Mouse (Mus musculus) neutrophil, adult 59 days (primary cell): ENCODE measurements around the gene Cyp4f39. TPM values are rescaled to one million over a fixed set of nuclear protein-coding genes. Genes with fewer than 3 reads are reported as not detected.

ENCODE experiments used
- total RNA-seq, 2 experiments: library from RNA; stranded (reverse); gene quantifications; 1 replicate in 1 of 2; 2 replicates in 1 of 2; pipeline ENCODE4 v1.2.4; 2023

The Cyp4f39 gene
- total RNA-seq, result not detected

DNA sequence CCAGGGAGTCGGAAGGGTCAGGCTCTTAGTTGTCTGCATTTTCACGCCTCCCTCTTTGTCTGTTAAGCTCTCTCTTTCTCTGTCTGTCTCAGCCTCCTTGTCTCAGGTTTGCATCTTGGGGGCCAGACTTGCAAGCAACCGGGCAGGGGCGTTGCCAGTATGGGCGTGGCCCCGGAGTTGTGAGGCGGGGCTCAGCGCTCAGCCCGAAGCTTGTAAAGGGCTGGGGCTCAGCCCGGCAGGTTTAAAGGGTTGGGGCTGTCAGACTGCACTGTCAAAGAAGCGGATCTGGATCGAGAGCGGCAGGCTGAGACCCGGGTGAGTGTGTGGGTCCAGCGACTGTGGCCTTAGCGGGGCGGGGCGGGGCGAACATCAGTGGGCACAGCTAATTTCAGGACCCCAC, at the start of gene Cyp4f39:
Gene Cyp4f39, plus strand, starts transcription at position 242 of the 400 bp plus-strand sequence.

GRCm38 (mm10) chr17:32403417-32403816, 49.1 kb upstream of the Cyp4f39 start, which contains the start of gene Rasal3:
Rasal3 (minus strand) TSS chr17:32403583.

DNA sequence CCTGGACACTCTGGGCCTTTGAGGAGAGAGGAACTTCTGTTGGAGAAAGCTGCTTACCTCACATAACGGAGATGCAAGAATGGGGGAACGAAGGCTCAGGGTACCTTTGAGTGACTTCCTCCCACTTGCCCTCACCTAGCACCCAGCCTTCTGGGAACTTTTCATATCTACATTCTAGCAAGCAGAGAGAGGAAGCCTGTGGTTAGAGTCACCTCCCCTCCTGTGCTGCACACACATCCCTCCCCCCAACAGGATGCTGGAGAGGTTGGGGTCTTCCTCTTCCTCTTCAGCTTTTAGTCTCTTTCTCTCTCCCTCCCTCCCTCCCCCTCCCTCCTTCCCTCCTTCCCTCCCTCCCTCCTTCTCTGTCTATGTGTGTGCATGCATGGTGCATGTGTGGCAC, 28.5 kb upstream of the Cyp4f39 start, which contains the start of gene Pglyrp2:
Gene Pglyrp2, minus strand, starts transcription at position 134 of the 400 bp plus-strand sequence.

GRCm38 (mm10) chr17:32505851-32506728, 53.6 kb downstream of the Cyp4f39 start, which contains the start of gene Cyp4f17:
Cyp4f17 (plus strand) TSS chr17:32506050.

GRCm38 (mm10) chr17:32536051-32536866, 83.7 kb downstream of the Cyp4f39 start, which contains the start of gene Cyp4f16:
Cyp4f16 (plus strand) TSS chr17:32536558.

Other genes starting within 250 kb of the Cyp4f39 start
- 100 to 1,000 TPM; 201 to 207 TPM for gene Brd4, start 168.0 kb upstream of the Cyp4f39 start, total RNA-seq
- 10 to 100 TPM; 72.8 to 82.1 TPM for gene Akap8, start 131.5 kb upstream of the Cyp4f39 start, total RNA-seq
- gene Akap8l, start 102.1 kb upstream of the Cyp4f39 start, total RNA-seq, result 10 to 100 TPM; 55.8 to 57.7 TPM
- 10 to 100 TPM; 14.5 to 19.3 TPM for gene Wiz, start 63.3 kb upstream of the Cyp4f39 start, total RNA-seq
- 10 to 100 TPM; 37.1 to 48.3 TPM for gene Rasal3, start 49.1 kb upstream of the Cyp4f39 start, total RNA-seq
- under 1 TPM; 0.31 to 0.57 TPM for gene Pglyrp2, start 28.6 kb upstream of the Cyp4f39 start, total RNA-seq
- gene Cyp4f17, start 53.3 kb downstream of the Cyp4f39 start, total RNA-seq, result under 1 TPM; 0.22 to 0.37 TPM
- 10 to 100 TPM; 12.5 to 19.6 TPM for gene Cyp4f16, start 83.8 kb downstream of the Cyp4f39 start, total RNA-seq
- gene Cyp4f37, start 168.6 kb downstream of the Cyp4f39 start, total RNA-seq, result under 1 TPM; 0.82 to 0.97 TPM
- not detected for gene Cyp4f40, start 206.2 kb downstream of the Cyp4f39 start, total RNA-seq
- not detected for gene Cyp4f15, start 232.9 kb downstream of the Cyp4f39 start, total RNA-seq